Mouse (Mus musculus): ENCODE measurements around the gene Tspan3.

Gene Tspan3

DNA sequence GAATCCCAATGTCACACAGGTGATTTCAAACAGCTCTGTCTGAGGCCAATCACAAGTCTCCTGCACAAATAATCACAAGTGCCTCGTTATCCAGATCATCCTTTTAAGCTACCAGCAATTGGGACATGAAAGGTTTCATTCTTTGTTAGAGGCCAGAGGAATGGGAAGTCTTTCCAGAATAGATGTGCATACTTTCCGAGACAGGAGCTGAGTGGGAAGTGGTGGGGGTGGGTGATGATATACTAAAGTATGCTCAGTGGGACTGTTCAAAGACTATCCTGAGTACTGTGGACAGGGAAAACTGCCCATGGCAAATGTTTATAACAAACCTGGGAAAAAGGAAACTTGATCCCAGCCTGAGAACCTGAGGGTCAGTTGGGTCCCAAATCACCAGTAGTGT lies 5.8 kb downstream of the Tspan3 start:
- in situ Hi-C loops (cut with MseI, MboI) = no loop called here

DNA sequence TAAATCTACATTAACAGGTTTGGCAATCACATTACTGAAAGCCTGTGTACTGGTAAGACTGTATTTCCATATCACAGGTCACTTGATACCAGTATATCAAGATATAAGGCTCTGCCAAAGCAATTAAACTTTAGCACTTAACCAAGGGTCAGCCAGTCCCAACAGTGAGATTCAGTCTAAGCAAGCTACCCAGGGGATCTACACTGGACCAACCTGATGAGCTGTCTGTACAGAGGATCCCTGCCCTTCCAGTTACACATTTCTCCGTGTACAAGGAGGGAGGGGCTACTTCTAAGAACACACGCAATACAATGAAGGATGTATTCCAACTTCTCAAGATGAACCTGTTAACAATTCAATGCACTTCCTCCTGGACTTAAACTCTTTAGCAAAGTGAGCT lies 7.2 kb downstream of the Tspan3 start:
- in situ Hi-C loops (cut with MseI, MboI) = no loop called here

DNA sequence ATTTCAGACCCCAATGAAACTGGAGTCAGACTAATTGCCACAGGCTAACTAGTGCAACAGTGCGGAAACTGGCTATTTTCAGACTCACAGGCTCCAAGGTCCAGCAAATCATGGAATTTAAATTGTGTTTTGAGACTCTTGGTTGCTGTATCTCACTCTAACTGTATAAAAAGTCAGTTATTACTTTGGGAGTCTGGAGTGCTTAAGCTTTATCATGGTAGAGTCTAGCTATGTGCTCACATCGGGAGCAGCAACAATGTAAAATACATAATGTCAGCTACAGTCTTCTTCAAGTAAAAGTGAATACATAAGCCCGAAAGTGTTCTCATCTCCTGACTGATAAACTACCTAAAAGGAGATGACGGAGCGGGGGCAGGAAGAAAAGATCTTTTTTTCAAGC lies 10.7 kb downstream of the Tspan3 start:
- in situ Hi-C loops (cut with MseI, MboI) = no loop called here

DNA sequence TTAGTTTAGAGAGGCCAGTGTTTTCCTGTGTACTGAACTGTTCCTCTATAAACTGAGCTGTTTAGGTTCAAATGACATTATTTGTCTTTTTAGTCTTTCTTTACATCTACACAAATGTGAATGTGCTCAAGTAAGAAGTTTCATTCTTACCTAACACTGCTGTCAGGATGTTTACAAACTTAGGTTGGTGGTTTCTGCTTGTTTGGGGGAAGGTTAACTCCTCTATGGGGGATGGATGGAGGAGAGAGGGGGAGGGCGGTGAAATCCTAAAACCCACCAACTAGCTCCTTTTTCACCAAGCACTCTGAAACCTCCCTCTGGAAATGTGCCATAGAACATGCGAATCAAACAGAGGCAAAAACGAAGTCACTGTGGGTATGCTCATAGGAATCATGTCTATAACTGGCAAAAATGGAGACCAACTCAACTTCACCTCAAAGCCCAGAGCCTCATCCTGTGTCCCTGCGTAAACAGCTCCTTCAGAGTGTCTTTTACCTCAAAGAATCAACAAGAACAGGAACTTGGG lies 12.7 kb downstream of the Tspan3 start:
- in situ Hi-C loops (cut with MseI, MboI) = no loop called here

DNA sequence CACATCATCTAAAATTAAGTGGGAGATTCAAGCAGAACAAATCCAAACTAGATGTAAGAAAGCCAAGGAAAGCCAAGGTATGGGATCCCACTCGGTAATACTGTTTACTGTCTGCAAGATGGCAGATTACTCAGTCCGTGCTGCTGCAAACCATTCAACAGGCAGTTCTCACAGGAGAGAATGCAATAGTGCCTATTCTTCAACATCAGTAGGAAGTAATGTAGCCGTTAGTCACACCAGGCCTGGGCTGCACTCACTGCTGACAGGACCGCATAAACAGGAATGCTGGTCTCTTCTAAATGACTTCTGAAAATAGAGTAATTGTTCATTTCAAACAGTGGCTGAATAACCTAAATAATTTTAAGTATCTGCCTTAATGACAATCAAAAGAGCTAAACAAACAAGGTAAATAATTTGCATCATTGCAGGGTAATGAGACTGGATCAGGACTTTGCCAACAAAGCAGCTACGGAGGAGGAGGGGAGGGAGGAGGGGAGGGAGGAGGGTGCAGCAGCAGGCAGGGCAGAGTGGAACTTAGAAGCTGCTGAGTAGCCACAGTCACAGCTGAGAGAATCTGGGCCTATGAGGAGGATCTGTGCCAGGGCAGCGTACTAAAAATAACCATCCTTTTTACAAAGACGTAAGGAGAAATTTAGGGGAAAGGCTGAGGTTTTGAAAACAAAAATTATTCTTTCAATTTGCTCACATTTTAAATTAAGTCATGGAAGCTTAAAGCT lies 13.4 kb downstream of the Tspan3 start:
- in situ Hi-C loops (cut with MseI, MboI) = no loop called here

DNA sequence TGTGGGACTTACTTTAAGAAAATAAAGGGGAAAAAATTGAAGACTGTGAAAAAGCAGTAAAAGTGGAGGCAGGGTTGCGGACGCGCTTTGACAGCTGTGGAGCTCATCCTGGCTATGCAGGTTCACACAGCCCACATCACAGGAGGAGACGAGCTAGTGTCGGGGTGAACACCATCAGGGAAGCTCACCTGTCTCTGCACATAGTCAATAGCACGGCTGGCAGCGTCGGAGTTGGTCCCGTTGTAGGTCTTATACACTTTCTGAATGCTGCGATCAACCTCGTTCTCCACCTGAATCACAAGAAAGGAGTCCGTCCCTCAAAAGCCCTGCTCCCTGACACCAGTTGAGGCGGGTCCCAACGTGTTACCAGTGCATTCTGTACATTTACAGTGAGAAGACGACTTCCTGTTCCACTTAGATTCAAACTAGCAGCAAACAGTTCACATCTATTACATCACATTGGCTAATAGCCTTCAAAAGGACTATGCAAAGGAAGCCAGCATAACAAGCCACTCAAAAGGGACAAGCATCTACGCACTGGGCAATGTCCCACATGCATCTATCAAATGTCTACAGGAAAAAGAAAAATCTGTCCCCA lies 18.9 kb downstream of the Tspan3 start:
- in situ Hi-C loops (cut with MseI, MboI) = no loop called here

DNA sequence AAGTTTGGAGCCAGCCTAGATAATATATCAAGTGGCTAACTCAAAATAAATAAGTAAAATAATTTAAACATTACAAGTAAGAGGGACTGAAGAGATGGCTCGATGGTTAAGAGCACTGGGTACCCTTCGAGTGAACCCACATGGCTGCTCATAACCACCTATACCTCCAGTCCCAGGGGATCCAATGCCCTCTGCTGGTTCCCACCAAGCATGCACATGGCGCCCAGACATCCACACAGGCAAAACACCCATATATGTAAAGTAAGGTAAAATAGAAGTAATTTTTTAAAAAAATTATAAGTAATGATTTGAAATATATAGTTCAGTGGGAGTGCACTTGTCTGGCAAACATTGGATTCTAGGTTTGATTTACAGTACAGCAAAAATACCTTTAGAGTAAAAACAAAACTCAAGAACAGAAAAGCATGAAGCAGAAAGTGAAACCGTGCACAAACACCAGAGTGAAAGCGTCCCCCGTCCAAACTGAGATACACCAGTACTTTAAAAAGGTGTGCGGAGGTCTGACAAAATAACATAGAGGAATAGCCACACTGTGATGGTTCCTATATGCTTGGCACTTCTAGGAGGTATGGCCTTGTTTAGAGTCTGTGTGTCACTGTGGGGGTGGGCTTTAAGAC lies 20.8 kb downstream of the Tspan3 start:
- in situ Hi-C loops (cut with MseI, MboI) = no loop called here

DNA sequence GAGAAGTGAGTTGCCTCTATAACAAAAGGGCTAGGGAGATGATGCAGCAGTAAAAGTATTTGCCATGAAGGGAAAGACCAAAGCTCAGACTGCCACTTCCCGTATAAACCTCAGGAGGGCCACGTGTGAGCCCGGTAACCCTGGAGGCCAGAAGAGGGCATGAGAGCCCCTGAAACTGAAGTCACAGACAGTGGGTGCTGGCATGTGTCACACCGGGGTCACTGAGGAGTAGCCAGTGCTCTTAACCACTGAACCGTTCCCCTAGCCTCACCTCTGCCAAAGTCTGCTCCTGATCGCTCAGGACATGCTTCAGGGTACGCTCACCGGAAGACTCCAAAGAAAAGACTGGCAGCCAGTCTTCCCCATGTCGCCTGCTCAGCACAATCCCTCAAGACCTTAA lies 23.5 kb downstream of the Tspan3 start:
- in situ Hi-C loops (cut with MseI, MboI) = no loop called here

DNA sequence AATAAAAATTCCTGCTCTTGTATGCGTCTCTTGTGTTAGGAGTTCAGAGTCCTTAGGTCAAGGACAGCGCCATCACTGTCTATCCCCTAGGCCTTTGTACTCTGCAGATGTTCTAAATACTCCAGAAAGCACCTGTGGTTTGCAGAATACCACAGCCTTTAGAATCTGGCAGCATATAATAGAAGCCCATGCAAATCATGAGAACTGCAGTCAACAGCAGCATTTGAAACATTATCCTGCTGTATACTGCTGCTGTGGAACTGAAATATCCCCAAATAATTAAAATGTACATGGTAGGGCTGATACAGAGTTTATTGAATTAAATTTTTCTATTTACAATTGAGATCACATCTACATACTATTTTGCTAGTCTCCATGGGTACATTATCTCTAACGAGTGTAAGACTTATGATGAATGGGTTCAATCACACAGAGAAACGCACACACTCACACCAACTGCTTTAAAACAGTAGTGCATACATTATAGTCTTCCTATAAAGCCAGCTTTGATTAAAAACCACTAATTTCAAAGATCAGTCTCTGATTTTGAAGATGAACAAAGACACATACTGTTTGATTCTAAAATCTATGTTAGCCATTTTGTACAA lies 29.6 kb downstream of the Tspan3 start:
- in situ Hi-C loops (cut with MseI, MboI) = no loop called here

DNA sequence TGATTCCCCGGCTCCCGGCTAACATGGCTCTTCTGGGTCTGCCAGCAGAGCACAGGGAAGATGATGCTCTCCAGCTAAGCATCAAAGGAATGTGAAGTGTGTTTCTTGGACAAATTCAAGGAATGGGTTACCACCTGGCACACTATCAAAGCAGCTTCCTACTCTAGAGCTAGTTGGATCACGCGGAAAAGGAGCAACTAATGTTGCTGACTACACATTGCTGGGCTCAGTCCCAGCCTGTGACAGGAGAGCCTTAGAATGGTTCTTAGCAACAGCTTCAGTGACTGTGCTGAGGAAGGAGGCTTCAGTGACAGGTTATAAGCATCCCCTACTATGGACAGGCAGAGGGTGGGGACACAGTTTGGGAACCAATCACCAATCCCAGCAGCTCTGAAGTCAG lies 30.7 kb downstream of the Tspan3 start:
- in situ Hi-C loops (cut with MseI, MboI) = no loop called here

DNA sequence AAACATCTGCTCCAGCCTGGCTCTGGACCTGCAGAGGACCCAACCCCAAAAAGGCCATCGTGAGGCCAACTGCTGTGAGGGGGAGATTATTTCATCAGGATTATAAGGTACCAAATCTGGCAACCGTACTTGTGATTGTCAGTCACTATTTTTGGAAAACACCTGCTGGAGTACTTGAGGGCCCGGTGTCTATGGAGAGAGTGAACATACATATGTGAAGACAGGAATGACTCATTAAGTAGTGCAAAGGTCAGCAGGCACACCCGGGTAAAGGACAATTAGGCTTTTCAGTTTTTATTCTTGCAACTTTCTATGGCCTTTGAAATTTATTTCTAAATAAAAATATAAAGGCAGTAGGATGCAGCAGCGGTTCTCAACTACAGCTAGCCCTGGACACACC lies 31.3 kb downstream of the Tspan3 start:
- in situ Hi-C loops (cut with MseI, MboI) = no loop called here

DNA sequence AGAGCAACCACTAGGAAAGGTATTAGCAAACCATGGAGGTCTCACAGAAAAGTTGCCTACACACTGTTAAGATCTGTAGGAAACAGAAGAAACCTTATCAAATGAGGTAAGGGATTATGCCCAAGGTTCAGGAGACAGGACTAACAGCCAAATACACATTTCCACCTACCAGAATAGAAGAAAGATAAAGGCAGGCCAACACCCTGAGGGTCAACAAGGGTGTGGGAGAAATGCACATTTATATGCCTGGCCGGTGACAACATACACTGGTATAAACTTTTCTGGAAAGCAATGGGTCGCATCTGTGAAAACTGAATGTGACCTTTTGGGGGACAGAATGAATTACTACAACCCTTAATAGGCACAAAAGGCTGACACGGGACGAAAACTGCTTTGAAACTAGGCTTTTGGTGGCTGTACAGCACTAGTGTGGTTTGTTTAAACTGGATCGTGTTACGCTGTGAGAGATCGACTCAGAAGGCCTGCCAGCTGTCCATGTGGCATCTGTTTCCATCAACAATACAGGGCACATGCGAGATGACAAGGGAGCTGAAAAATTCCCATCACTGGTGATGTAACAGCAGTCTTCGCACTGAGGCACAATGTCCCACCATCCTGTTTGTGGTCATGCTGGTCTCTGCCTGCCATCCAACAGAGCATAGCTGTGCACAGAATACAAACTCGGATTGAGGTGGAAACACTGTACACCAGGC lies 33.3 kb downstream of the Tspan3 start:
- in situ Hi-C loops (cut with MseI, MboI) = no loop called here

DNA sequence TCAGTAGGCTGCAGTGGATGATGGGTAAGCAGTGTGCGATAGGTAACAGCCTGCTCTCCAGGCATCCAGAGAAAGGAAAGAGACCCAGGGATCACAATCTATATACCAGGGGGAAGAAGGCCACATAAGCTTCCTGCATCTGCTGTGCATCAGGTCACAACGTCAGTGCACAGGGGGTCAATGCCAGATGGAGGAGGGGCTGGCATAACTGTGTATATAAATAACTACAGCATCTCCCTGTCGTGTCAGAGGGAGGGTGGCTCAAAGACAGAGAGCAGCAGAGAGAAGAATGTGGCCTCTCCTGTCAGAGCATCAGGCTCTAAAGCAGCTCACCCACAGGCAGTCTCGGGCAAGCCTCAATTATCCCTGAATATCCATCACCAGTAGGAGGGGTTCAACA lies 34.7 kb downstream of the Tspan3 start:
- in situ Hi-C loops (cut with MseI, MboI) = no loop called here

DNA sequence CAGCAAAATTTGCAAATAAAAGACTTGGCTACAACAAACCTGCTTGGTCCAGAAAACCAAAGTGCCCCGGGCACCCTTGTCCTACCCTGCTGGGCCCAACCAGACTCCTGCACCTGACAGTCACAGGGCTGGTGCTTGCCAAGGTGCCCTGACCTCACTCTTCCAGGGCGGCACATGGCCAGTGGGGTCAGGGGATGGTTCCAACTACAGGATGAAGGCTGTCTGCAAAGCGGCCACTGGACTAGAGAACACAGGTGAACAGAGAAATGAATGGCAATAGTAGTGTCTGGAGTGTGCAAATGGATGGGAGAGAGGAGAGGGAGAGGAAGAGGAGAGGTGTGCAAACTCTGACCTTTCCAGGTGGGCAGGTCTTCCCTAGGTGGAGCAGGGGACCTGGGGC lies 35.3 kb downstream of the Tspan3 start:
- in situ Hi-C loops (cut with MseI, MboI) = no loop called here

DNA sequence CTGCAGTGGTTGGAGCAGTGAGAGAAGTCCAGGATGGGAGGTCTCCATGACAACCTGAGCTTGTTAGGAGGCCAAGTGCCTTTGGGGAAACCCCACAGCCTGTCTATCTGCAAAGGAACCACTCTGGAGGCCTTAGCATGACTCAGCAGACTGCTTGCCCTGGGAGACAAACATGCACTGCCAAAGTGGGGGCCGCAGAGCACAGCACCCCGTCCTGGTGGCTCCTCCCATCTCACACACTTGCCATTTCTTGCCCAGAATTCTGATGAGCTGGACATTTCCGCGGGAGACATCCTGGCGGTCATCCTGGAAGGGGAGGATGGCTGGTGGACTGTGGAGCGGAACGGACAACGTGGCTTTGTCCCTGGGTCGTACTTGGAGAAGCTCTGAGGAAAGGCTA lies 36.9 kb downstream of the Tspan3 start:
- in situ Hi-C loops (cut with MseI, MboI) = no loop called here

DNA sequence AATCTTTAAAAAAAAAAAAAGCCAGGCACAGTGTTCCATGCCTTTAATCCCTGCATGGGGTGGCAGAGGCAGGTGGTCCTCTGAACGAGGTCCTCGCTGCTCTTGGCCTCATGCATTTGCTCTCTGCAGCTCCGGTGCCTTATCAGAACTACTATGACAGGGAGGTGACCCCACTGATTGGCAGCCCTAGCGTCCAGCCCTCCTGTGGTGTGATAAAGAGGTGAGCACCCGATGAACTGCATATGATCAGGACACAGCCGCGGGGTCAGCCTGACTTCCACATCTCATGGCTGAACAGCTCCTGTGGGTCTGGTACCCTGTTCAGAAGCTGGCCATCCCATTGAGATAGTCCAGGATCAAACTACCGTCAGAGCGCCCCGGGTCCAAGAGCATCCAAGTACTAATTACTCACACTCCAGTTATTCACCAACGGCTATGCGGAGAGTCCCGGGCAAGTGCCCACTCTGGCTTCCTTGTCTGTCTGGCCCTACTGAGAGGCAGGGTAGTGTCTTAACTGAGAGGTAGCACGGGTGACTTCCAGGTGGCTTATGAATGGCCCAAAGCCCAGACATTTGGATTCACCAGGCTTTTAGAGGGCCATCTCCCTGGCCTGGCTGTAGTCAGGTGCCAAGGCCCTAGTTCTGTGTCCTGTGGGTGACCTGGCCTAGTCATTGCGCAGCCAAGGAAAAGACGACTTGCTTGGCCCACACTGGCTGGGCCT lies 38.7 kb downstream of the Tspan3 start:
- in situ Hi-C loops (cut with MseI, MboI) = no loop called here

DNA sequence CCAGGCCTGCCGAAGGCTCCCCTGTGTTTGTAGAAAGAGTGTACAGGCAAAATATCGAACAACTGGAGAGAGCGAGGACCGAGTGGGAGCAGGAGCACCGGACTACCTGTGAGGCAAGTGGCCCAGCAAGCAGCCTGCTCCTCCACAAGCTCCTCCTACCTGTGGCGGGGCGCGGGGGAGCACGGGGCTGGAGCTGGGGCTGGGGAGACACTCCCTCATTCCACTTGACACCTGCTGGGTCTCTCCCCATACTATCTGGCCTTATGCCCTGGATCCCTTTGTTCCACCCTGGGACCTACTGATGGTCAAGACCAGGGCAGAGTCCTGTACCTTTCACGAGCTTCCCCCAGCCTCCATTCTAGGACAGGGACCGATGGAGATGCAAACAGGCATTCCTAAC lies 40.7 kb downstream of the Tspan3 start:
- in situ Hi-C loops (cut with MseI, MboI) = no loop called here

DNA sequence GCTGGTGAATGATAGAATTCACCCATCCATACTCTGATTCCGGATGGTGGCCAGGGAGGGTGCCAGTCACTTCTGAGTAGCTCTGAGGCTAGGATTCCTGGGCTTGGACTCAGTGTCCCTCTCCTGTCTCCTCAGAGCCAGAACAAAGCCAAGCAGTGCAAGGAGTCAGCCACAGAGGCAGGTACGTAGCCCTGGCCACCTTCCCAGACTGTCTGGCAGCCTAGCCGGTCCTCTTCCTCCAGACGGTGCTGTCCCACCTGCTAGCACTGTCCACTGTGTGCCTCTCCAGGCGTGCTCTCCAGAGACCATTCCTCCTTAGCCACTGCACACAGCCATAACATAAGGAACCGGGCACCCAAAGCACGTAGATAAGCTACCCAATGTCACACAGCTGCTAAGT lies 41.7 kb downstream of the Tspan3 start:
- in situ Hi-C loops (cut with MseI, MboI) = no loop called here

DNA sequence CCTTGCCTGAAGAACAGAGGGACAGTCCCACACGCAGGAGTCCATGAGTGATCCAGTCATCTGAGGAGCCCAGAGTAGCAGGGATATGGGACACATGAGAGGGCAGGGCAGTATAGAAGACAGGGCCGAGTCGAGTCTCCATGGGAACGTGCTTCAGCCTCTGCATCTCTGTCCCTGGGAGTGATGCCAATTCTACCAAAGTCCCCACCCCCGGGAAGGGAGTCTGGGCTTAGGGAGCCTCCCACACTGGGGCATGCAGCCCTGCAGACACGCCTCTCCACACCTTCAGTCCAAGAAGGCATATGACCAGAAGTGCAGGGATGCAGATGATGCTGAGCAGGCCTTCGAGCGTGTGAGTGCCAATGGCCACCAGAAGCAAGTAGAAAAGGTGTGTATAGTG lies 42.3 kb downstream of the Tspan3 start:
- in situ Hi-C loops (cut with MseI, MboI) = no loop called here

DNA sequence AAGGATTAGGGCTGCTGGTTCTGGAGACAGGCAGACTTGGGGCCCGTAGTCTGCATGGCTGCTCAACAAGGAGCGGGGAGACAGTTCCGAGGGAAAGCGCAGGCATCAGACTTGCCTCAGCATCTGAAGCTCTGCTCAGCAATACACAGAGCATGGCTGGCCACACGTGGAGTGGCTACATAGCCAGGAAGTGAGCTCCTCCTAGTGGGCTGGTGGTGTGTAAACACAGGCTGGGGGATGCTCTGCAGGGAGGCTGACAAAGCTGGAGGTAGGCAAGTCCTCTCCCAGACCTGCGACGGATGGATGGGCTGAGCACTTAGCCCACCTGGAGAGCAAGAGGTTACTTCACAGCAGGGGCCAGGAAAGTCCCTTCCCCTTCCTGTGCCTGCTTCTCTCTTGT lies 44.2 kb downstream of the Tspan3 start:
- in situ Hi-C loops (cut with MseI, MboI) = no loop called here

DNA sequence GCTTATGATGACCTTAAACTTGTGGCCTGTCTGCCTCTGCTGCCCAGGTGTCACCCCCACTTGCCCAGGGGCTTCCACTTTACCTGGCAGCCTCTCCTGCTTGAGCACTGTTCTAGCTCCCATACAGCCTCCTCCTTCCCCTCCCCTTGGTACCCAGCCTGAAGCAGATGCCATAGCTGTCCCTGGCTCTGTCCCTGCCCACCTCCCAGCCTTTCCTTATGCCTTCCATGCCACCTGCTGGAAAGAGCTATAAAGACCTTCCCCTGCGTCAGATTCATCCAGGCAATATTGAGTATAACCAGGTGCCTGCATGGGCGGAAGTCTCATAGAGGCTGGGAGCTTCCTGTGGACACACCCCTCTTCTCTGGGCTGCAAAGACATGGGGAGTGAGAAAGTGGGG lies 45.6 kb downstream of the Tspan3 start:
- in situ Hi-C loops (cut with MseI, MboI) = loop anchor here in 1 of 2 experiments (5.0 kb wide), 1 partner anchor 42 kb away; no protein-coding TSS in a partner anchor

All from mouse trophoblast stem cell (cell line).